Mouse (Mus musculus) forebrain, embryonic 15.5 days (tissue): Measurements from ENCODE around the gene Arid1a. TPM values are rescaled to one million over a fixed set of nuclear protein-coding genes. Genes with fewer than 3 reads are reported as not detected.
A peak's percentile ranks its signal among the peaks of the same experiment; 100 is the strongest.

Experiments
- ATAC-seq: fragments of 200-750 bp; cut with Nextera tagmentation; replicated peaks from 2 replicates; pipeline ENCODE4 v1.8.0; 2017; ENCODE audit warnings: mild to moderate bottlenecking, moderate TSS enrichment, moderate library complexity
- H3K27ac ChIP-seq: fragments of 300-500 bp; sonication (generic); replicated peaks from 2 replicates; pipeline ENCODE4 v1.5.1; 2015; ENCODE audit warnings: mild to moderate bottlenecking, inconsistent platforms
- H3K27me3 ChIP-seq: fragments of 300-500 bp; sonication (generic); 2 replicates; pipeline ENCODE4 v1.6.1; 2015; ENCODE audit warnings: inconsistent platforms
- H3K36me3 ChIP-seq: fragments of 300-500 bp; sonication (generic); 2 replicates; pipeline ENCODE4 v1.6.1; 2015; ENCODE audit warnings: mild to moderate bottlenecking, inconsistent platforms
- H3K4me1 ChIP-seq: fragments of 300-500 bp; sonication (generic); 2 replicates; pipeline ENCODE4 v1.6.1; 2015; ENCODE audit warnings: inconsistent platforms
- H3K4me2 ChIP-seq: fragments of 300-500 bp; sonication (generic); replicated peaks from 2 replicates; pipeline ENCODE4 v1.6.1; 2015; ENCODE audit warnings: mild to moderate bottlenecking, inconsistent platforms
- H3K4me3 ChIP-seq: fragments of 300-500 bp; sonication (generic); 2 replicates; pipeline ENCODE4 v1.5.1; 2015; ENCODE audit warnings: mild to moderate bottlenecking, inconsistent platforms
- H3K9ac ChIP-seq: fragments of 300-500 bp; sonication (generic); replicated peaks from 2 replicates; pipeline ENCODE4 v1.6.1; 2015; ENCODE audit warnings: mild to moderate bottlenecking, inconsistent platforms
- H3K9me3 ChIP-seq: fragments of 300-500 bp; sonication (generic); 2 replicates; pipeline ENCODE4 v1.6.1; 2016; ENCODE audit warnings: inconsistent platforms
- WGBS: fragments of 180-500 bp; shearing (Covaris S2); methylation state at CpG from one replicate; pipeline ENCODE4 v1.1.7; 2015; ENCODE audit warnings: mixed read lengths; 5-methylcytosine and 5-hydroxymethylcytosine counted together
- polyA plus RNA-seq: library from polyadenylated mRNA; unstranded; fragments of >200 nt; fragmentation: Nextera tagmentation; extraction: Ambion mirVana; gene quantifications from 2 replicates; pipeline ENCODE4 v1.2.1, GENCODE M21; 2015

Arid1a gene
- 40.1 and 40.9 TPM in 2 replicates for polyA plus RNA-seq

DNA sequence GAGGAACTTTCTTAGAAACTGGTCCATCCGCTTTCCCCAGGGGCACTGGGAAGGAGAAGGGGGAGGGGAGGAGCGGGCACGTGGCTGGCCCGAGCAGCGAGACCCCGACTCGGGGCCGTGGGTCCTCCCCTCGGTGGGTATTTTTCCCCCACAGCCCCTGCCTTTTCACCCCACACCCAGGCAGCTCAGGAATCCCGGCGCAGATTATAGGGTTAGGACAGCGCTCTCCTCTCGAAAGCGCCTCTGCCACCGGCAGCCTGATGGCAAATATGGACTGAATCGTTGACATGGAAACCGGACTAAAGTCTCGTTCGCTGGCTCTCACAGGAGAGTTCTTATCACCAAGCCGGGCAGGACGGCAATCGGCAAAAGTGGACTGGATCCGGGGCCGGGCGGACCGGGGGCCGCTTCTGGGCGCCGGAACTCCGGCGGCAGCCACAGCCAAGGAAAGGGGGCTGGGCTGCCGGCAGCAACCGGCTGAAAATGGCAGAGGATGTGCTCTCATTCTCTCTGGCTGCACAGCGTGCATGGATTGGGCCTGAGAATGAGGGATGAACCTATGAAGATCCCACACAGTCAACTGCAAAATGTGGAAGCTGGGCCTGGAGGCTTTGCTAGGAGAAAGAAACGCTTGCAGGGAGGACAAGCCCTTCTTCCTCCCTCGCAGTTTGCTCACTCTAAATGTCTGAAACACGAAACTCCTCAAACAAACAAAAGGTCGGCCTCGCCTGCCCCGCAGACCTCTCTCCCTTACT lies at the start of gene Arid1a:
TSS of gene Arid1a (minus strand) at position 256 of the 755 bp plus-strand sequence.
- peak within 1 kb of the TSS; percentile 100 for H3K27ac ChIP-seq
- no peaks in the 10 kb centered on the region for H3K36me3 ChIP-seq
- peak within 1 kb of the TSS; percentile 97 for H3K4me3 ChIP-seq
- H3K4me2 ChIP-seq = peak within 1 kb of the TSS; percentile 95
- WGBS = under 1% methylated on average over 40 of the region's 40 CpGs
- H3K4me1 ChIP-seq = peaks cover 24% of the 10 kb centered on the region
- ATAC-seq = peak; percentile 64
- H3K27me3 ChIP-seq = no peaks in the 10 kb centered on the region
- no peaks in the 10 kb centered on the region for H3K9me3 ChIP-seq
- peak within 1 kb of the TSS; percentile 97 for H3K9ac ChIP-seq

DNA sequence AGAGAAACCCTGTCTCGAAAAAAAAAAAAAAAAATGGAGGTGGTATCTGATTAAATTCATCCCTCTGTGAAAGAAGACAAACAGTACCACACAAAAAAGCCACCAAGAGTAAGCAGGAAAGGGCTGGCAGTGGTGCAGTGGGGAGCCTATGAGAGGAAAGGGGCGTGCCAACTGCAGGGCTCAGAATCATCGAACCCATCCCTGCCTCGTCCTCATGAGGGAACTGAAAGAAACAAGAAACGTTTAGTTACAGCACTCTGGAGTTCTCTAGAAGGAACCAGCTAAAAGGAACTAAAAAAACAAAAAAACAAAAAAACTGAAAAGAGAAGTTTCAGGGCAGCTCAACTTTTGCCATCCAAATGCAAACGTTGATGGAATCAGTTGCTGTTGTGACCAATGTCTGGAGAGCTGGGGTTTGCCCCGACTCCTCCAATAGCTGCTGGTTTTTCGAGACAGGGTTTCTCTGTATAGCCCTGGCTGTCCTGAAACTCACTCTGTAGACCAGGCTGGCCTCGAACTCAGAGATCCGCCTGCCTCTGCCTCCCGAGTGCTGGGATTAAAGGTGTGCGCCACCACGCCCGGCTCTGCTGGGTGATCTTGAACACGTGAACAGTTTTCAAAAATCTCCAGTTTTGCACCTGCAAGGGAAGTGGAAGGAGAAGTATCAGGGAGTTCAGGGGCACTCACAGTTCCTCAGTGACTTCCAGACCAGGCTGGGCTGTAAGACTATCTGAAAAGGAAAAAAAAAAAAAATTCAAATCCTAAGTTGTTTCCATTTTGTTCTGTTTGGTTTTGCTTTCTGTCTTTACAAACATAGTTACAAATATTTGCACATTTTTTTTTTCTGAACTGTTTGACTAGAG lies 48.1 kb upstream of the Arid1a start:
- no peak for ATAC-seq
- Histone ChIP-seq H3K4me1 (no peaks in the 10 kb centered on the region), H3K9me3 (no peaks in the 10 kb centered on the region), H3K4me2 (no peak overlapping the region), H3K9ac (no peak overlapping the region), H3K27ac (no peak overlapping the region), H3K36me3 (no peaks in the 10 kb centered on the region), H3K4me3 (no peak overlapping the region), H3K27me3 (no peaks in the 10 kb centered on the region)
- WGBS = 75% methylated on average over 15 of the region's 15 CpGs

DNA sequence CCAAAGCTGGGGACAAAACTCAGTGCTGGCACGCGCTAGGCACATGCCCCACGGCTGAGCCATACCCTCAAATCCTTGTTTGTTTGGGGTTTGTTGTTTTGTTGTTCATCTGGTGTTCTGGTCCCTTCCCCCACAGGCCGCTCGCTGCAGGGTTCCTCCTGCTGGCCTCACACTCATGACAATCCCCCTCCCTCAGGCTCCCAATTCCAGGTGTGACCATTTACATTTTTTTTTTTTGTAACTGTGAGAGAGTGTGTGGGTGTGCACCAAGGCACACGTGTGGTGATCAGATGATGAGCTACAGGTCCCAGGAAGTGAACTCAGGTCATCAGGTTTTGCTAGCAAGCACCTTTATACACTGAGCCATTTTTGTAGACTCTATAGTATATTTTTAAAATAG lies 44.0 kb upstream of the Arid1a start:
- H3K4me1 ChIP-seq = no peaks in the 10 kb centered on the region
- no peak for ATAC-seq
- H3K4me3 ChIP-seq = no peak overlapping the region
- WGBS = 43% methylated on average over 6 of the region's 6 CpGs
- no peaks in the 10 kb centered on the region for H3K9me3 ChIP-seq
- no peaks in the 10 kb centered on the region for H3K36me3 ChIP-seq
- H3K9ac ChIP-seq = no peak overlapping the region
- no peaks in the 10 kb centered on the region for H3K27me3 ChIP-seq
- H3K27ac ChIP-seq = no peak overlapping the region
- no peak overlapping the region for H3K4me2 ChIP-seq

DNA sequence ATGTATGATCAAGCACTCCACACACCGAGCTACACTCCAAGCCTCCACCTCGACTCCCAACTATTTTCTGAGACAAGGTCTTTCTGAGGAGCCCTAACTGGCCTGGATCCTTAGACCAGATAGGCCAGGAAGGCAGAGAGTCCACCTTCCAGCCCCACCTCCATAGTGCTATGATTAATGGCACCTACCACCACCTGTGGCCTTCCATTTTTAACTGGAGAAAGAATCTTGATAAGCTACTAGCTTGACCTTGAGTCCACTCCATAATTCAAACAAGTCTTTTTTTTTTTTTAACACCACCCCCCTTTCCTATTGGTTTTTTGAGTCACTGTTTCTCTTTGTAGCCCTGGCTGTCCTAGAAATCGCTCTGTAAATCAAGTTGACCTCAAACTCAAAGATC lies 36.7 kb upstream of the Arid1a start:
- Histone ChIP-seq H3K4me1 (no peaks in the 10 kb centered on the region), H3K27me3 (no peaks in the 10 kb centered on the region), H3K4me2 (no peak overlapping the region), H3K9ac (no peak overlapping the region), H3K4me3 (no peak overlapping the region), H3K9me3 (no peaks in the 10 kb centered on the region), H3K27ac (no peak overlapping the region), H3K36me3 (no peaks in the 10 kb centered on the region)
- 91% methylated on average over 3 of the region's 3 CpGs for WGBS
- no peak for ATAC-seq

DNA sequence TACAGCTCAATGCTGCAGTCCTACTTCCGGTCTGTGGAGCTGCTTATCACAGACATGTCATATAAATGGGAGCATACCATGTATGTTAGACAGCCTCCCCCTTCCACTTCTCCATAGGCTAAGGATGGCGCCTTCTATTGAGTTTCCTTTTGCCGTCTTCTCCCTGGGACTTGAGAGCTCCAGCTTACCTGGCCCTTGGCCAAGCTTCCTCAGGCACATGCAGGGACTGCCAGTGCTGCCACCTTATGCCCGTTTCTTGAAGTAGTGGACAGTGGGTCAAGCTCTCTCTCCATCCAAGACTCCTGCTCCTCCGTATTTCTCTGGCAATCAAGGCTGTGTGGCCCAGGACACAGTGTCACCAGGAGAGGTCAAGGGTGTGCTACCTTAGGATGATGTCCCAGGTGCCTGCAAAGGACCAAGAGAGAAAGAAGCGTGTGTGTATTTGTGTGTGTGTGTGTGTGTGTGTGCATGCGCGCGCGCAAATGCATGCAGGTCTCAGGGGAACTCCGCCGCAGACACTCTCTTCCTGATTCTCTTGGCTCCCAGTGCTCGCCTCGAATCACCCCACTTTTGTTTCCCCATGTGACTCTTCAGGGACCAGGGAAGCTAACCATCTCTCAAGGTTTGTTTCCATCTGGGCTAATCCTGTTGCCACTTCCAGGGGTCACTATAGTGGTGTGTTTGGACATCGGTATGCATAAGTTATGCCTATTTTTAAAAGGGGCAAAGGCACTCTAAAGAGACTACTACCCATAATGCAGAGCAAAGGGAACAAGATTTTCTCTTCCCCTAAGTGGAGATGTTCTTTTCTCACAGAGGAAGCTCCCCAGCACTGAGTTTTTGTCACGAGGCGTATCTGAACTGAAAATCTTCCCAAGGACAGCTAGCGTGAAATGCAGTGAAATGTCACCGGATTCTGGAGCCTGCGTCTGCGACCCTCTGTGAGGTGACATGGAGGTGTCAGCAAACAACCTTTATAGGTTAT lies 18.3 kb upstream of the Arid1a start:
- Histone ChIP-seq H3K9me3 (no peaks in the 10 kb centered on the region), H3K27ac (no peak overlapping the region), H3K36me3 (no peaks in the 10 kb centered on the region), H3K9ac (no peak overlapping the region), H3K27me3 (no peaks in the 10 kb centered on the region), H3K4me3 (no peak overlapping the region), H3K4me2 (no peak overlapping the region), H3K4me1 (no peaks in the 10 kb centered on the region)
- no peak; the same call in 1 of the 2 replicates for ATAC-seq
- 74% methylated on average over 21 of the region's 21 CpGs for WGBS

DNA sequence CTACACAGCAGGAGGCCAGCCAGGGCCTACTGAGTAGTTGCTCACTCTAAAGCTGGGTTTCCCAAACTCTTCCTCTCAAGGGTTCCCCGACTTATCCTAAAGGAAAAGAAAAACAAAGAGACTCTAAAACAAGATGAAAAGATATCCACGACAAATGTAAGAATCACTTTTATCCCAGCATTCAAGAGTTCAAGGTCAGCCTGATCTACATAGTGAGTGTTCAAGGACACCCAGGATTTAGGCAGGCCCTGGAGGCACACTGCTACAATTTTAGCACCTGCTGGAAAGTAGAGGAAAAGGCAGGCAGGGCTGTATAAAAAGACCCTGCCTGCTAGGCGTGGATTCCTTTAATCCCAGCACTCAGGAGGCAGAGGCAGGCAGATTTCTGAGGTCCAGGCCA lies 12.6 kb upstream of the Arid1a start:
- Histone ChIP-seq H3K9ac (no peak overlapping the region), H3K4me3 (no peak overlapping the region), H3K27ac (no peak overlapping the region), H3K4me2 (no peak overlapping the region), H3K36me3 (no peaks in the 10 kb centered on the region), H3K4me1 (no peaks in the 10 kb centered on the region), H3K9me3 (no peaks in the 10 kb centered on the region), H3K27me3 (no peaks in the 10 kb centered on the region)
- WGBS = 82% methylated on average over 3 of the region's 3 CpGs
- no peak for ATAC-seq

DNA sequence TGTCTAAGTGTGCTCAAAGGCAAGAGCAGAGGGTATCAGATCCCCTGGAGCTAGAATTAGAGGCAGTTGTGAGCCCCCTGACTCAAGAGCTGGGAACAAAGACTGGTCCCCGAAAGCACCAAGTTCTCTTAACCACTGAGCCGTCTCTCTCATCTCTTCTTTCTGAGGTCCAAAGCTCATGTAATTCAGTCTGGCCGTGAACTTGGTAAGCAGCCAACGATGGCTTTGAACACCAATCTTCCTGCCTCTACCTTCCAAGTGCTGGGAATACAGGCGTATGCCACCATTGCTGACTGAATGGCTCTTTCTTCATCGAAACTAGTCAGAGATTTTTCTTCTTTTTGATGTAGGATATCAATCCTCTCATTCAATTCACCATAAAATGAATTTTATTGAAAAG lies 6.5 kb upstream of the Arid1a start:
- Histone ChIP-seq H3K9ac (no peak overlapping the region), H3K27ac (no peak overlapping the region), H3K9me3 (no peaks in the 10 kb centered on the region), H3K4me3 (no peak overlapping the region), H3K4me2 (no peak overlapping the region), H3K27me3 (no peaks in the 10 kb centered on the region), H3K36me3 (no peaks in the 10 kb centered on the region), H3K4me1 (no peaks in the 10 kb centered on the region)
- WGBS = 59% methylated on average over 6 of the region's 6 CpGs
- ATAC-seq = no peak

DNA sequence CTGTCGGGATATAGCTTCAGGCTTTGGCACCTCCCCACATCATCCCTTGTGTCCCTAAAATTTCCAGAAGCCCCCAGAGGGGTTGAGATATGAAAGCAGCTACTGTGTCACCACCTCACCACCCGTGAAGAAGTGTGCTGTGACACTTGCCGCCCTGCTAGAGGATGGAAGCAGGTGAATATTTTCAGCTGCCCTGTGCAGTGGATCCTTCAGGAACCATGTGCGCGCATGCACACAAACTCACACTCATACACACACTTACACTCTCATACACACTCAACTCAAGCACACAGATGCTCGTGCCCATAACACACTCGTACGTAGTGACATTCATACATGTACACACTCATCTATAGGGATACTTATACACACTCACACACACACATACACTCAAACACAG lies 3.1 kb upstream of the Arid1a start:
- ATAC-seq = no peak
- no peaks in the 10 kb centered on the region for H3K27me3 ChIP-seq
- no peak overlapping the region for H3K27ac ChIP-seq
- H3K4me3 ChIP-seq = no peak overlapping the region
- H3K36me3 ChIP-seq = no peaks in the 10 kb centered on the region
- 91% methylated on average over 8 of the region's 8 CpGs for WGBS
- H3K9me3 ChIP-seq = no peaks in the 10 kb centered on the region
- peaks cover 21% of the 10 kb centered on the region for H3K4me1 ChIP-seq
- no peak overlapping the region for H3K4me2 ChIP-seq
- no peak overlapping the region for H3K9ac ChIP-seq

DNA sequence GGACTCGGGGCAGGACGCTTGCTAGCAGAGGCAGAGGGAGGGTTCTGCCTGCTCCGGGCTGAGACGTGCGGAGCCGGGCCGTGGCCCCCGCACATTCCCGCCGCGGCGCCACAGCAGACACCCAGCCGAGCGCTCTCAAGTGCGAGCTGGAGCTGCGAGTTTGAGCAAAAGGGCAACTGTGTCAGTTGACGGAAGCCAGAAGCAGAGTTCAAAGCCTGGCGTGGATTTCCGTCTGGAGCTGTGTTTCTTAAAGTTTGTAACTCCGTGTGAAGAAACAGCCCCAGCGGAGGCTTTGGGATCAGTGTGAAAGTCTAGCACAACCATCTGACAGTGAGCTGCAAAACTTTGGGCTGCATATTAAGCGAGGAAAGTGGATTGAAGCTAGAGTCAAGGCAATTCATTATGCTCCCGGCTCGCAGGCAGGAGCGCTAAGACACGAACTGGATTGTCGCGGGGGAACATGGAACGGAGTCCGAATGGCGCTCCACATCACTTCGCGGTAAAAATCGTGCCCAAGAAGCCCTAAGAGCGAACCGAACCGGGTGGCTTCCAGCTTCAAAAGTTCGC lies 783 bp upstream of the Arid1a start:
- Histone ChIP-seq H3K9ac (peak overlapping the region; percentile 97), H3K4me2 (peak overlapping the region; percentile 95), H3K27me3 (no peaks in the 10 kb centered on the region), H3K4me1 (peaks cover 24% of the 10 kb centered on the region), H3K27ac (peak overlapping the region; percentile 100), H3K4me3 (peak overlapping the region; percentile 97), H3K9me3 (no peaks in the 10 kb centered on the region), H3K36me3 (no peaks in the 10 kb centered on the region)
- ATAC-seq = peak; percentile 16
- under 1% methylated on average over 38 of the region's 38 CpGs for WGBS

DNA sequence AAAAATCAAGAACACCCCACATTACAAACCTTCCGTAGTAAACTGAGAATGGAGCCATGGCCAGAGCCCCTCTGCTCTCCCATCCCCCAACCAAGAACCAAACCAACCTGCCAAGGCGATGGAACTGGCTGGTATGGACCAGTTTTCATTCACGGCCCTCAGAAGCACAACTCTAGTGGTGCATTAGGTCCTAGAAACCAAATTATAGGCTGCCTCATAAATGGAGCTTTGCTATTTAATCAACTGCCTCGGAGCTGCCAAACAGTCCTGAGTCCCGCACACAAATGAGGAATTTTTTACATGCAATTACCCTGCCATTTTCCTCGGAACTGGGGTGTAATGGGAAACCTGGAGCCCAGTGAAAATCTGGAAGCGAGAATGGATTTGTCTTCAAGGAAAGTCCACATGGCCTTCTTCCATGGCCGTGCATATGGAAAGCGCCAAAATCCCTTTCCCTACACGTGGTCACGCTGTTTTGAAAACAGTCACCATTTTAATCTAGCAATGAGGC lies 653 bp downstream of the Arid1a start:
- Histone ChIP-seq H3K27ac (peak overlapping the region; percentile 100), H3K9me3 (no peaks in the 10 kb centered on the region), H3K9ac (peak overlapping the region; percentile 97), H3K4me3 (peak overlapping the region; percentile 97), H3K36me3 (no peaks in the 10 kb centered on the region), H3K4me1 (peaks cover 25% of the 10 kb centered on the region), H3K27me3 (no peaks in the 10 kb centered on the region), H3K4me2 (peak overlapping the region; percentile 95)
- WGBS = 3% methylated on average over 11 of the region's 11 CpGs
- ATAC-seq = no peak
